Mouse (Mus musculus): Measurements from ENCODE around the gene Nat8f1. TPM values are rescaled to one million over a fixed set of nuclear protein-coding genes. Genes with fewer than 3 reads are reported as not detected.
A peak's percentile ranks its signal among the peaks of the same experiment; 100 is the strongest.
"Not testable (repeated sequence)": the region's sequence is repeated elsewhere in the genome, so short reads cannot be mapped to it uniquely, and the experiment has no call there.

The Nat8f1 gene
- polyA plus RNA-seq (2015; fragmentation: Nextera tagmentation; extraction: Ambion mirVana) = 13.6 and 16.9 TPM in 2 replicates

DNA sequence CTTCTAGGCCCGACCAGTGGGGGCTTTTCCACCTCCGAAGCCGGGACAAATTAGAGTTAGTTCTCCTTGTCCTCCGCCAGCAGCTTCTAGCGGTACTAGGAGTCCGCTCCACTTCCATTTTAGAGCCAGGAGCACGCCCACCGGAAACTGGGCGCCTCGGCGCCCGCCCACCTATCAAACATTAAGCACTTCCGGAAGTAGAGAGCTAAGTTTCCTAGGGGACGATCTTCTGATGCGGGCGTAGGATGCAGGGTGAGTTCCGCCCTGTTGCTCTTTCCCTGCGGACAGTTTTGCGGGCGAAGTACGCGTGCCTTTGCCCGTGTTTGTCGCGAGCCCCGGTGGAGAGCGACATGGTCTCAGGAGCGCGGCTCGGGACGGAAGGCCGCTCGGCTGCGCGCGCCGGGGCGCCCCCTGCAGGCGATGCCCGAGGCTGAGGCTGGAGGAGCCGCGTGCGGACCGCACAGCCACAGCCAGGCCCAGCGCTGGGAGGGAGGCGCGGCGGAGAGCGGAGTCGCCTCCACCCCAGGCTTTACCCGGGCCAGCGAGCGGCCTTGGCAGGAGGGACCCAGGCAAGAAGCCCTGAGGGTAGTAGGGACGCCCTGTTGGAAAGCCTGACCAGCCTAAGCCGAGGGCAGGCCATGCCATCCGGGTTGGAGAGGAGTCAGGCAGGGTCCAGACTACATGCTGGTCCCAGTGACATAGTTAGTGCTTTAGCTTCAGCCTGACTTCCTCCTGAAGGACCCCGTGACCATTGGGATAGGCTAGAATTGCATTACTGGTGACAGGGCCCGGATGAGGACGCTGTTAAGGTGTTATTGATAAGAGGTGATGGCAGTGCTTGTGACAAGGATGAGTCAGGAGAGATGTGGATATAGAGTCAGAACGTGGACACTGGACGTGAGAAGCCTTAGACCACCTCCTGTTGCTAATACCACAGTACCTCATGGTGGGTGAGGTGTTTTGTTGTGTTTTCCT is at the start of gene Nat8f1:
Gene Nat8f1, minus strand, starts transcription at position 149 of the 975 bp plus-strand sequence.
- not testable (repeated sequence) for H3K27me3 ChIP-seq, H3K36me3 ChIP-seq, H3K9me3 ChIP-seq
- peak; percentile 98 for ATAC-seq (ENCODE audit: low read depth)
- Histone ChIP-seq H3K9ac (peak within 1 kb of the TSS; percentile 84), H3K4me1 (replicated peaks) (peaks cover 20% of the 10 kb centered on the region), H3K4me2 (peak within 1 kb of the TSS; percentile 87), H3K4me3 (peak within 1 kb of the TSS; percentile 62), H3K27ac (replicated peaks) (peak within 1 kb of the TSS; percentile 87)
- WGBS = under 1% methylated on average over 61 of the region's 61 CpGs

DNA sequence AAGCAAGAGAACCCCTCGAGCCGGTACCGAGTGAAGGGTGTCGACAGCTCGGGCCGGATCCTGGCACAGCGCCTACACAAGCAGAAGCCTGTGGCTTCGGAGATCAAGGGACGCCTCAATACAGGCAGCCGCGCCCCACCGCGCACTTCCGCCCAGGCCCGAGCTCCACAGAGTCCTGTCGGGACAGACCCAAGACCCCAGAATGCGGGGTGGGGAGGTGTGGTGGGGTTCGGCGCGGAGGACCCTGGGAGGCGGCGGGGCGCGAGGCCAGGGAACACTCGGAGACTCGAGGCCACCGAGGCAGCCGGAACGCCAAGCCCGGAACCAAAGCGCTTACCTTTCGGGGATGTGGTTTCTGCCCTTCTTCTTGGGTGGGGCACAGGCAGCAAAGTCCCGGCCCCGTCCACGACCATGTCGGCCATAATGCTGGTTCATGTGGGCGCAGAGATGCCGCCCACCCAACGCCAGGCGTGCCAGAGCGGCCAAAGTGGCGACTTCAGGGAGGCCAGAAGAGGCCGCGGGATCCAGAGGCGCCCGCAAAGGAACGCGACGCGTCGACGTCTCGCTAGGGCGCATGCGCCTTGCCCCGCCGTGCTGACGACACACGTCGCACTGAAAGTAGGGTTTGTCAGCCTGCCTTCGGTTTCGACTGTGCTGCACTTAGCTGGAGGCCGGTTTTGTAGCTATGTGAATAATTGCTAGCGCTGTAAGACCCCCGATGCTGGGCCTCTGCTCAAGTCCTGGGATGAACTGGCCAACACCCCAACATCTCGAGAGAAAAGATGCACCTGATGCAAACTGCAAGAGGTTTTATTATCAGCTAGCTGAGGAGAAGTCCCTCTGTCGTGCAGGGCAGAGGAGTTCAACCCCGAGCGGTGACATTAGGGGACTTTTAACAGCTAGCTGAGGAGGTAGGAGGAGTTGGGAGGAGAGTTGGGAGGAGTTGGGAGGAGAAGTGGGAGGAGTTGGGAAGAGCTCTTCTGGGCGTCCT is 45.9 kb upstream of the Nat8f1 start, which contains the start of gene Dusp11:
Gene Dusp11, minus strand, starts transcription at position 567 of the 991 bp plus-strand sequence.
- H3K27ac ChIP-seq (replicated peaks) = peak within 1 kb of the TSS; percentile 97
- ATAC-seq (ENCODE audit: low read depth) = peak; percentile 98
- under 1% methylated on average over 70 of the region's 70 CpGs for WGBS

DNA sequence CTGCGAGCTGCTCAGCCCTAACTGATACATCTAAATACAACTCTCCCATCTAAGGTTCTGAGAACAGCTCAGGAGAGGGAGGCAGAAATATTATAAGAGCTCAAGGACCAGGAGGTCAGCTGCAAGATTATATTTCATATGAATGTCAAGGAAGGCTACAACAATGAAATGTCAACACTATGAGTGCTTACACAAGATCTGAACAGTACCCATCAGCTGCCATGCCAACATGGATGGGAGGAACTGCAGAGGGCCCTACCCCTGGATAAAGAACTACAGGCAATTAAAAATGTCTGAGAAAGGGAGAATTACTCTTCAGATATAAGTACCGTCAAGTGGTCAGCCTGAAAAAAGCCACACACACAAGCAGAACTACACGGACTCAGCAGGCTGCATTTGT is 42.1 kb upstream of the Nat8f1 start:
- H3K4me1 ChIP-seq (replicated peaks) = peaks cover 28% of the 10 kb centered on the region
- 94% methylated on average over 3 of the region's 3 CpGs for WGBS
- no peak for ATAC-seq (ENCODE audit: low read depth)
- H3K9me3 ChIP-seq = no peaks in the 10 kb centered on the region
- no peak overlapping the region for H3K9ac ChIP-seq
- H3K27me3 ChIP-seq = no peaks in the 10 kb centered on the region
- no peak overlapping the region for H3K27ac ChIP-seq (replicated peaks)
- H3K4me2 ChIP-seq = no peak overlapping the region
- H3K4me3 ChIP-seq = no peak overlapping the region
- H3K36me3 ChIP-seq = peaks cover 45% of the 10 kb centered on the region

More for the DNA sequence above, 45.9 kb upstream of the Nat8f1 start, which contains the start of gene Dusp11:
- peaks cover 36% of the 10 kb centered on the region for H3K4me1 ChIP-seq (replicated peaks)
- no peaks in the 10 kb centered on the region for H3K27me3 ChIP-seq
- peak within 1 kb of the TSS; percentile 82 for H3K4me2 ChIP-seq
- H3K9ac ChIP-seq = peak within 1 kb of the TSS; percentile 89
- H3K4me3 ChIP-seq = peak within 1 kb of the TSS; percentile 76
- peaks cover 15% of the 10 kb centered on the region for H3K36me3 ChIP-seq
- H3K9me3 ChIP-seq = no peaks in the 10 kb centered on the region

DNA sequence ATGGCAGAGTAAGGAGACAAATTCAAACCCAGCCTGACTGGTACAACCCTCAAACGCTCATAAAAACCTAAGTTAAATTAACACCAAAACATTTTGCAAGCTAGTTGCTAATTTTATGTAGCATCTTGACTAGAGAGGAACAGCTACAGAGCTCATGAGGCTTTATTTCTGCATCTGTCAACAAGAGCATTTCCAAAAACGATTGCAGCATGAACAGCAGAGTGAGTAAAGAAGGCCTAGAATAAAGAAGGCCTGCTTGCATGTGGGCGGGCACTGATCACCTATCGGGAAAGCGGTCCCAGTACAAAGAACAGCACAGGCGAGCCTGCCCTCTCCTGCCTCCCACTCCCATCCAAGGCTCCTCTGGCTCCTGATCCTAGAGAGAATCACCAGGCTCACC is 33.1 kb upstream of the Nat8f1 start:
- WGBS = 90% methylated on average over 6 of the region's 6 CpGs
- Histone ChIP-seq H3K27ac (replicated peaks) (no peak overlapping the region), H3K36me3 (peaks cover 93% of the 10 kb centered on the region)

DNA sequence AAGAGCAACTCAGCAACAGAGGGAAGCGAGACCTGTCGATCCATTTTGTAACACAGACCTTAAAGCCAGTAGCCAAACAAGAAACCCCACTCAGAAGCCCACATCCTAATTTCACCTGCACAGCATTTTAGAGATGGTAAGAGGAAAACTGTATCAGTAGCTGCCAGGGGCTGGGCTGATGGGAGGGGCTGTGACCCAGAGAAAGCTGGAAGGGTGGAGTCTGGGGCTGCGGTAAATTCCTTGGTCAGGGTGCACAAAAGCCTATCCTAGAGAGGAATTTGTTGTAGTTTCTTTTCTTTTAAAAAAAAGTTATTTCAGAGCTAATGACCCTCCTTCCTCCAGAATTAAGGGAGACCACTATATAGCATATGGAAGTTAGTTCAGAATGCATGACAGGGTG is 27.0 kb upstream of the Nat8f1 start:
- no peak for ATAC-seq (ENCODE audit: low read depth)
- no peaks in the 10 kb centered on the region for H3K27me3 ChIP-seq
- no peak overlapping the region for H3K4me3 ChIP-seq
- no peak overlapping the region for H3K27ac ChIP-seq (replicated peaks)
- H3K9ac ChIP-seq = no peak overlapping the region
- H3K4me1 ChIP-seq (replicated peaks) = no peaks in the 10 kb centered on the region
- 94% methylated on average over 3 of the region's 3 CpGs for WGBS
- H3K36me3 ChIP-seq = peaks cover 56% of the 10 kb centered on the region
- no peak overlapping the region for H3K4me2 ChIP-seq
- no peaks in the 10 kb centered on the region for H3K9me3 ChIP-seq

More for the DNA sequence above, 33.1 kb upstream of the Nat8f1 start:
- H3K4me2 ChIP-seq = no peak overlapping the region
- H3K4me1 ChIP-seq (replicated peaks) = no peaks in the 10 kb centered on the region
- H3K9me3 ChIP-seq = no peaks in the 10 kb centered on the region
- H3K9ac ChIP-seq = no peak overlapping the region
- ATAC-seq (ENCODE audit: low read depth) = no peak
- H3K27me3 ChIP-seq = no peaks in the 10 kb centered on the region
- no peak overlapping the region for H3K4me3 ChIP-seq

DNA sequence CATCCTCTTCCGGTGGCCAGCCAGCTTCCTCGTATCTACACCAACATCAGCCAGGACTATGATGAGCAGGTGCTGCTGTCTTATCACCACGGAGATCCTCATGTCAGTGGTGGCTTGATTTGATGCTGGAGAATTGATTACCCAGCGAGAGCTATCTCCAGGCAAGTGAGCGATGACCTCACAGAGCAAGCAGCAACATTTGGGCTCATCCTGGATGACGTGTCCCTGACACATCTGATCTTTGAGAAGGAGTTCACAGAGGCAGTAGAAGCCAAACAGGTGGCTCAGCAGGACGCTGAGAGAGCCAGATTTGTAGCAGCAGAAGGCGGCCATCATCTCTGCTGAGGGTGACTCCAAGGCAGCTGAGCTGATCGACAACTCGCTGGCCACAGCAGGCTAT is 23.2 kb upstream of the Nat8f1 start:
- 85% methylated on average over 10 of the region's 10 CpGs for WGBS
- Histone ChIP-seq H3K27me3 (no peaks in the 10 kb centered on the region), H3K9me3 (no peaks in the 10 kb centered on the region), H3K4me3 (no peak overlapping the region), H3K36me3 (peaks cover 20% of the 10 kb centered on the region), H3K4me2 (no peak overlapping the region), H3K4me1 (replicated peaks) (peaks cover 10% of the 10 kb centered on the region), H3K9ac (no peak overlapping the region), H3K27ac (replicated peaks) (no peak overlapping the region)
- no peak for ATAC-seq (ENCODE audit: low read depth)

DNA sequence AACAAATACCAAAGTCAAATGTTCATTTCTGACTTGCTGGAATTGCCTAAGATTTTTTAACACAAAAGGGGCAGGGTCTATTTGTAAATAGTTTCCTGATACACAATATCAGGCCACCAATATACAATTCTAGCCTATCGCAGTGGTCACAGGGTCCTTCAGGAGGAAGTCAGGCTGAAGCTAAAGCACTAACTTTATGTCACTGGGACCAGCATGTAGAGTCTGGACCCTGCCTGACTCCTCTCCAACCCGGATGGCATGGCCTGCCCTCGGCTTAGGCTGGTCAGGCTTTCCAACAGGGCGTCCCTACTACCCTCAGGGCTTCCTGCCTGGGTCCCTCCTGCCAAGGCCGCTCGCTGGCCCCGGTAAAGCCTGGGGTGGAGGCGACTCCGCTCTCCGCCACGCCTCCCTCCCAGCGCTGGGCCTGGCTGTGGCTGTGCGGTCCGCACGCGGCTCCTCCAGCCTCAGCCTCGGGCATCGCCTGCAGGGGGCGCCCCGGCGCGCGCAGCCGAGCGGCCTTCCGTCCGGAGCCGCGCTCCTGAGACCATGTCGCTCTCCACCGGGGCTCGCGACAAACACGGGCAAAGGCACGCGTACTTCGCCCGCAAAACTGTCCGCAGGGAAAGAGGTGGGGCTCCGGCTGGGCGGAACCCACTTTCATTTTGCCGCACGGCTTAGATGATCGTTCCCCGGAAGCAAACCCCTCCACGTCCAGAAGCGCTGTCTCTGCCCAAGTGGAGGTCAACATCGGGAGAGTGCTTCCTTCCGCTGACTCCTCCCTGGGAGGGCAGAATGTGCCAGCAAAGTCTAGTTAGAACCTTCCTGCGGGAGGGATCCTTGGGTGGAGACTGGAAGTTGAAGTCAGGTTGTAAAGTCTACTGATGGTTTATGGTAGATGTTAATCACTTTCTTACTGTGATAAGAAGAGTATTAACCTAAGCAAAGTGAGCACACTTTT is 21.3 kb upstream of the Nat8f1 start:
- H3K36me3 ChIP-seq = peaks cover 21% of the 10 kb centered on the region
- 1% methylated on average over 50 of the region's 50 CpGs for WGBS
- ATAC-seq (ENCODE audit: low read depth) = peak; percentile 95
- H3K9me3 ChIP-seq; H3K27me3 ChIP-seq; H3K4me1 ChIP-seq (replicated peaks): not testable (repeated sequence)
- H3K4me2 ChIP-seq = peak overlapping the region; percentile 59
- H3K27ac ChIP-seq (replicated peaks) = peak overlapping the region; percentile 64
- peak overlapping the region; percentile 71 for H3K9ac ChIP-seq
- H3K4me3 ChIP-seq = peak overlapping the region; percentile 47

DNA sequence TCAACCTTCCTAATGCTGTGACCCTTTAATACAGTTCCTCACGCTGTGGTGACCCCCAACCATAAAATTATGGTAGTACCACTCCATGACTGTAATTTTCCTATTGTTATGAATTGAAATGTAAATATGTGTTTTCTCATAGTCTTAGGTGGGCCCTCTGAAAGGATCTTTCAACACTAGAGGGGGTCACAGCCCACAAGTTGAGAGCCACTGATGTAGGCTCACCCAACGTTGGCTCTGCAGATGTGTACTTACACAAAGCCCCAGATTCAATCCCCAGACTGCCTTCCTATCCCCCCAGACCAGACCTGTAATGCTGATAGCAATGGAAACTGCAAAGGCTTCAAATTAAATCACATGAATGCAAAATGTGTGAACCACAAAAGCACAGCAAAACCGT is 20.2 kb upstream of the Nat8f1 start:
- Histone ChIP-seq H3K9ac (no peak overlapping the region), H3K9me3 (no peaks in the 10 kb centered on the region), H3K4me1 (replicated peaks) (peaks cover 10% of the 10 kb centered on the region), H3K36me3 (peaks cover 22% of the 10 kb centered on the region), H3K27me3 (no peaks in the 10 kb centered on the region), H3K4me3 (no peak overlapping the region), H3K27ac (replicated peaks) (no peak overlapping the region), H3K4me2 (no peak overlapping the region)
- 68% methylated on average over 3 of the region's 3 CpGs for WGBS
- ATAC-seq (ENCODE audit: low read depth) = no peak

DNA sequence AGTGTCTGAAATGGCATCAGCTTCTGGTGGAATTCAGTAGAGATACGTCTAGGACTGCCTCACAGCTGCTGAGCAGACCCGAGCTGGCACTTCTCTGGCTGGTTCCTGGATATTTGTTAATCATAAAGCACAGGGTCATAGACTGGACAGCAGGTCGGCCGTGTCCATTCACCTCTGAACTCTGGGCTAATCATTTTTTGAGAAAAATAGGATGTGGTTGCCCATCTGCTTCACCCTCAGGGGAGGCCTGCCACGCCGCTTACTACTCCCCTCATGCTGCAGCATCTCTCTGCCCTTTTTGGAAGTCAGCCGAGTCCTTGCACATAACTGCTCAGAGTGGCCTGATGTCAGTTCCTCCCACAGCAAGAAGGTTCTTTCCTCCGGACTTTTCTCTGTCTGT is 18.6 kb upstream of the Nat8f1 start:
- Histone ChIP-seq H3K27ac (replicated peaks) (no peak overlapping the region), H3K36me3 (peaks cover 34% of the 10 kb centered on the region), H3K9me3 (no peaks in the 10 kb centered on the region), H3K4me2 (no peak overlapping the region), H3K4me1 (replicated peaks) (peaks cover 10% of the 10 kb centered on the region), H3K27me3 (no peaks in the 10 kb centered on the region), H3K4me3 (no peak overlapping the region), H3K9ac (no peak overlapping the region)
- WGBS = 87% methylated on average over 8 of the region's 8 CpGs
- no peak for ATAC-seq (ENCODE audit: low read depth)

DNA sequence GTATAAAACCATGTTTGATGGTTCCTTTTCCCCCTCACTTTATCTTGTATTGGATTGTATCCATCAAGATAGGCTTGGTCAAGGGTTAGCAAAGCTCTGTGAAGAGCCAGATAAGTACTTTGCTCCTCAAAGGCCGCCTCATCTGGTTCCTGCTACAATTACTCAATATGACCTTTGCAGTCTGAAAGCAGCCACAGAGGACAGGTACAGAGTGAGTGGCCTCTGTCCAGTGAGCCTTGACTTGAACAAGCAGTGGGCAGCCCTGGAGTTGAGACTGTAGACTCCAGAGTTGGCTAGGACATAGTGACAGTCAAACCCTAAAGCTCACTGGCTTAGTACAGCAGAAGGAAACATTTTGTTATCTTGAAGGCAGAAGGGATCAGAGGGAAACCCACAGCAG is 13.8 kb upstream of the Nat8f1 start:
- no peaks in the 10 kb centered on the region for H3K27me3 ChIP-seq
- no peak overlapping the region for H3K4me3 ChIP-seq
- WGBS = 93% methylated on average over 1 of the region's 1 CpGs
- H3K9me3 ChIP-seq = no peaks in the 10 kb centered on the region
- peaks cover 78% of the 10 kb centered on the region for H3K36me3 ChIP-seq
- H3K4me2 ChIP-seq = no peak overlapping the region
- H3K4me1 ChIP-seq (replicated peaks) = no peaks in the 10 kb centered on the region
- no peak overlapping the region for H3K9ac ChIP-seq
- ATAC-seq (ENCODE audit: low read depth) = no peak
- H3K27ac ChIP-seq (replicated peaks) = no peak overlapping the region

Measured in neural tube, embryonic 13.5 days (tissue).